Mouse (Mus musculus) CH12.LX (cell line): Measurements from ENCODE around the gene Camp. TPM values are rescaled to one million over a fixed set of nuclear protein-coding genes. Genes with fewer than 3 reads are reported as not detected.

ENCODE experiments used
- DNase-seq: peaks from one replicate; pipeline ENCODE4 v3.0.0-alpha.2; 2013; ENCODE audit errors: extremely low read depth
- H3K27ac ChIP-seq: 2 replicates; pipeline ENCODE4 v1.5.1; 2012; ENCODE audit warnings: low read depth, mild to moderate bottlenecking, control low read depth, moderate library complexity; ENCODE audit not compliant: insufficient read depth
- H3K27me3 ChIP-seq: replicated peaks from 2 replicates; pipeline ENCODE3; 2012; ENCODE audit warnings: inconsistent platforms
- H3K36me3 ChIP-seq, 2 experiments: replicated peaks in 1 of 2; 2 replicates each; pipeline versions ENCODE3 to v1.6.1; 2012; ENCODE audit warnings: inconsistent platforms in 1 of 2, low read length in 1 of 2, mild to moderate bottlenecking in 1 of 2, mixed read lengths in 1 of 2, moderate library complexity in 1 of 2; ENCODE audit not compliant: control insufficient read depth in 1 of 2, insufficient read depth in 1 of 2
- H3K4me1 ChIP-seq, 2 experiments: 2 replicates each; pipeline ENCODE4 v1.6.1; 2012; ENCODE audit warnings: inconsistent platforms in 1 of 2, moderate library complexity in 1 of 2; ENCODE audit not compliant: insufficient read depth in 2 of 2, control insufficient read depth in 1 of 2
- H3K4me2 ChIP-seq: 2 replicates; pipeline ENCODE4 v1.6.1; 2012; ENCODE audit warnings: low read depth, mild to moderate bottlenecking, control low read depth; ENCODE audit not compliant: poor library complexity, insufficient read depth, severe bottlenecking
- H3K4me3 ChIP-seq, 3 experiments: fragments of 150-350 bp in 1 of 3; sonication (generic) in 1 of 3; replicated peaks in 1 of 3; 2 replicates each; pipeline versions ENCODE3 to v1.5.1; 2011 to 2012; ENCODE audit warnings: low read depth in 2 of 3, low read length in 2 of 3, mild to moderate bottlenecking in 2 of 3, moderate library complexity in 2 of 3, control low read depth in 1 of 3, improper control_type of control experiment in 1 of 3, inconsistent platforms in 1 of 3, mixed read lengths in 1 of 3; ENCODE audit not compliant: poor library complexity in 1 of 3
- H3K79me2 ChIP-seq: replicated peaks from 2 replicates; pipeline ENCODE4 v1.6.1; 2012; ENCODE audit warnings: mild to moderate bottlenecking, moderate library complexity; ENCODE audit not compliant: control insufficient read depth, poor library complexity, insufficient read depth, severe bottlenecking; ENCODE audit errors: extremely low read depth
- H3K9ac ChIP-seq: 2 replicates; pipeline ENCODE4 v1.6.1; 2012; ENCODE audit warnings: low read depth, mild to moderate bottlenecking, control low read depth, moderate library complexity; ENCODE audit not compliant: insufficient read depth
- H3K9me3 ChIP-seq: replicated peaks from 2 replicates; pipeline ENCODE3; 2012; ENCODE audit warnings: low read length, inconsistent platforms, mixed read lengths
- BHLHE40 ChIP-seq: IDR thresholded peaks from 2 replicates; pipeline ENCODE4 v1.6.1; 2011; ENCODE audit warnings: mild to moderate bottlenecking, low read depth, low read length, improper control_type of control experiment
- CHD1 ChIP-seq: IDR thresholded peaks from 2 replicates; pipeline ENCODE4 v1.6.1; 2012; ENCODE audit warnings: low read depth, low read length, improper control_type of control experiment, inconsistent platforms
- E2F4 ChIP-seq: IDR thresholded peaks from 2 replicates; pipeline ENCODE4 v1.6.1; 2011; ENCODE audit warnings: low read depth, low read length, improper control_type of control experiment; ENCODE audit not compliant: insufficient replicate concordance
- GABPA ChIP-seq: IDR thresholded peaks from 2 replicates; pipeline ENCODE4 v1.6.1; 2012; ENCODE audit warnings: low read depth, low read length, improper control_type of control experiment, inconsistent platforms; ENCODE audit not compliant: insufficient replicate concordance
- MXI1 ChIP-seq: IDR thresholded peaks from 2 replicates; pipeline ENCODE4 v1.6.1; 2011; ENCODE audit warnings: mild to moderate bottlenecking, low read depth, low read length, improper control_type of control experiment
- MYC ChIP-seq: IDR thresholded peaks from 2 replicates; pipeline ENCODE4 v1.6.1; 2011; ENCODE audit warnings: low read depth, mild to moderate bottlenecking, improper control_type of control experiment, low read length
- NELFE ChIP-seq: IDR thresholded peaks from 2 replicates; pipeline ENCODE4 v1.6.1; 2011; ENCODE audit warnings: low read depth, low read length, improper control_type of control experiment
- POLR2A ChIP-seq: IDR thresholded peaks from 2 replicates; pipeline ENCODE4 v1.6.1; 2011; ENCODE audit warnings: low read depth, mild to moderate bottlenecking, improper control_type of control experiment, low read length
- POLR2AphosphoS2 ChIP-seq: IDR thresholded peaks from 2 replicates; pipeline ENCODE4 v1.6.1; 2011; ENCODE audit warnings: low read depth, low read length, improper control_type of control experiment
- RAD21 ChIP-seq: IDR thresholded peaks from 2 replicates; pipeline ENCODE4 v1.6.1; 2011; ENCODE audit warnings: low read depth, mild to moderate bottlenecking, low read length, improper control_type of control experiment, moderate library complexity
- SIN3A ChIP-seq: IDR thresholded peaks from 2 replicates; pipeline ENCODE4 v1.6.1; 2012; ENCODE audit warnings: low read length, improper control_type of control experiment, inconsistent platforms
- TCF12 ChIP-seq: IDR thresholded peaks from 2 replicates; pipeline ENCODE4 v1.6.1; 2014; ENCODE audit warnings: low read depth, mild to moderate bottlenecking, inconsistent platforms, low read length, improper control_type of control experiment
- UBTF ChIP-seq: IDR thresholded peaks from 2 replicates; pipeline ENCODE4 v1.6.1; 2012; ENCODE audit warnings: low read depth, mild to moderate bottlenecking, inconsistent platforms, low read length, improper control_type of control experiment, moderate library complexity
- dilution Hi-C: fragments of 300-500 bp; cut with MboI; formaldehyde crosslinking; loops from 2 replicates; pipeline ENCODE4 v1.14.3; 2020; ENCODE audit warnings: low sequenced_read_pairs; ENCODE audit not compliant: extremely low pct_unique_long_range_greater_than_20kb, extremely low pct_ligation_motif_present
- in situ Hi-C: fragments of 300-500 bp; cut with MboI; formaldehyde crosslinking; loops from 3 replicates; pipeline ENCODE4 v1.14.3; 2019; ENCODE audit warnings: low sequenced_read_pairs, low pct_ligation_motif_present, low pct_unique_long_range_greater_than_20kb, mixed read lengths
- polyA plus RNA-seq: library from polyadenylated mRNA; unstranded; fragments of >175 nt; gene quantifications from 2 replicates; pipeline ENCODE4 v1.2.1, GENCODE M21; 2012; ENCODE audit warnings: low read depth; ENCODE audit not compliant: insufficient read length
- total RNA-seq, 2 experiments: library from RNA; depleted of rRNA; stranded (reverse); fragments of 300-350 nt in 1 of 2; fragments of >200 nt in 1 of 2; gene quantifications; 2 replicates each; pipeline ENCODE4 v1.2.3; 2012 to 2014

Gene Camp
- total and polyA plus RNA-seq, 3 experiments, result not detected

DNA sequence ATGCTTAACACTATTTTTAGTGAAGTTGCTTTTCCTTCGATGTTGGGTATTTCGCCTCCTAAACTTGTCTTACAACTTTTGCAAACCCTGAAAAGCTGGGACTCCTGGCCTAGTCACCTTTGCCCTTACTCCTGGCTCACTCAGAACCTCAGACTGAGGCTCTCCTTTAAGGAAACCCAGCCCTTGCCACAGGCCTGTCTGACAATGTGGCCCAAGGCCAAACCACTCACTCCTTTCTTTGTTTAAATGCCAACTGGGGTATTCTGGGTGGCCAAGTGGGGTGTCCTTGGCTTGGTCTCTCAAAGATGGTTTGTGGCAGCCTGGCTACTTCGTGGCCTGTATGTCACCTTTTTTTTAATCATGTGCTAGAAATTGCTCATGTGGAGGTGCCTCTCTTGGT, 27.3 kb upstream of the Camp start:
- TF ChIP-seq GABPA (no peak), MYC (peak; percentile 21; the same call in 1 of the 2 replicates), TCF12 (no peak), CHD1 (0 out of 2 replicates have a peak, but pooled peaks have one; percentile 13), BHLHE40 (0 out of 2 replicates have a peak, but pooled peaks have one; percentile 41)
- Histone ChIP-seq H3K36me3 (peaks cover 33 to 43% of the 10 kb centered on the region in 2 experiments), H3K9me3 (no peaks in the 10 kb centered on the region), H3K9ac (peak overlapping the region; percentile 90), H3K4me3 (peak overlapping the region; percentile 87 to 97 (median 92)), H3K27me3 (no peaks in the 10 kb centered on the region), H3K79me2 (peaks cover 47% of the 10 kb centered on the region), H3K27ac (0 out of 2 replicates have a peak overlapping the region, but pooled peaks have one; percentile 8), H3K4me1 (peaks cover 2 to 36% of the 10 kb centered on the region in 2 experiments; a peak in 3 of 4 replicates), H3K4me2 (peak overlapping the region; percentile 95)
- in situ Hi-C loops, result no loop called here
- DNase-seq, result peak; percentile 27
- dilution Hi-C loops, result no loop called here

DNA sequence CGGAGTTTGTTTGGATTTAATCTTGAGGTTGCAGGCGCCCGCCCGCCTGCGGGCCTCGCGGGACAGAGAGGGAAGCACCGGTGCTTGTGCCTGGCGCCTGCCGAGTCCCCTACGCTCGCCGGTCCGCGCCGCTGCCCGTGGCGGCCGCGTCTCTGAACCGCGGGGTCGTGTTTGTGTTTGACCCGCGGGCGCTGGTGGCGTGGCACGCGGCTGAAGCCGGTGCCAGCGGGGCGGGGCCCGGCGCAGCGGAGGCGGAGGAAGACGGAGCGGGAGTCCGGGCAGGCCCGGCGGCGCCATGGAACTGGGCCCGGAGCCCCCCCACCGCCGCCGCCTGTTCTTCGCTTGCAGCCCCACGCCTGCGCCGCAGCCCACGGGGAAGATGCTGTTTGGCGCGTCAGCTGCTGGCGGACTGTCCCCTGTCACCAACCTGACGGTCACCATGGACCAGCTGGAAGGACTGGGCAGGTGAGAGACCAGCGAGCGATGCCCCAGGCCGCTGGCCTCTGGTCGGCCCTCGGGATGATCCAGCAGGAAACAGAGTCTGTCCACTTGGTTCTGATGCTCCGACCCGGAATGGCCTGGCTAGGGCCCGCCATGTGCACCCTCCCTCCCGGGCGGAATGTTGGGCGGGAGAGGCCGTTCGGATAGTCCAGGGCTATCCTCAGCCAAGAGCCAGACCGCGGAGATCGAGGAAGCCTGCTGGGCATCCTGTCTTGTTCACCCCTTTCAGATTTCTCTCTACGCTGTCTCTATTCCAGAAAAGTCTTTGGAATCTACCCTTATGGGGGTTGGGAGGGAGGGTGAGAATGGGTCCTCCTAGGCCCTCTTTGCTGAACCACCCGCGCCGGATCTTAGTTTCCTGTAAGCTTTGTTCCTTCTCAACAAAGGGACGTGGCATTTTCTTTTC, 26.5 kb upstream of the Camp start:
- in situ Hi-C loops (no loop called here), dilution Hi-C loops (no loop called here)
- H3K9me3 ChIP-seq, result no peaks in the 10 kb centered on the region

More for the DNA sequence above, 26.5 kb upstream of the Camp start:
- peak overlapping the region; percentile 17 for H3K27ac ChIP-seq
- H3K4me2 ChIP-seq, result peak overlapping the region; percentile 95; the same call in 1 of the 2 replicates
- no peak for DNase-seq
- H3K9ac ChIP-seq, result peak overlapping the region; percentile 90
- peaks cover 2 to 38% of the 10 kb centered on the region in 2 experiments; a peak in 3 of 4 replicates for H3K4me1 ChIP-seq
- peak overlapping the region; percentile 87 to 97 (median 92) for H3K4me3 ChIP-seq
- peaks cover 44% of the 10 kb centered on the region for H3K79me2 ChIP-seq
- H3K36me3 ChIP-seq, result peaks cover 25 to 35% of the 10 kb centered on the region in 2 experiments
- 0 out of 2 replicates have a peak, but pooled peaks have one; percentile 8 for TF ChIP-seq POLR2A
- TF ChIP-seq SIN3A, result 0 out of 2 replicates have a peak, but pooled peaks have one; percentile 18
- no peak for TF ChIP-seq GABPA
- no peak for TF ChIP-seq POLR2AphosphoS2
- 0 out of 2 replicates have a peak, but pooled peaks have one; percentile 34 for TF ChIP-seq E2F4
- peak; percentile 17; the same call in 1 of the 2 replicates for TF ChIP-seq MXI1
- TF ChIP-seq RAD21, result no peak
- TF ChIP-seq NELFE, result no peak
- peak; percentile 91; the same call in 1 of the 2 replicates for TF ChIP-seq UBTF
- no peak for TF ChIP-seq CHD1
- no peaks in the 10 kb centered on the region for H3K27me3 ChIP-seq
